34 mouse cellular contexts compared by ENCODE assay signal in genomic region chr12:72310818-72311217, GRCm38 (mm10).
"Had no signal": no experiment of that assay in that cellular context is flagged by ENCODE, and none has a peak within 500 bp of the region (broad histone marks: within the 10 kb centered on the region; RNA-seq: fewer than 3 reads in every experiment).

No protein-coding gene starts in this region.

- DNase-seq: heart, postnatal 10 days; heart, postnatal 14 days; heart, postnatal 36 days; heart, postnatal 4 days; kidney, adult 11 months; kidney, adult 18-20 months; kidney, adult 2 months; kidney, adult 8-10 months; kidney, adult 9 months; kidney, postnatal 10 days; kidney, postnatal 14 days; kidney, postnatal 25 days; kidney, postnatal 36 days; kidney, postnatal 4 days; layer of hippocampus, adult 9-11 months; layer of hippocampus, postnatal 36 days had no signal

- ATAC-seq: hindbrain, embryonic 16.5 days; hindbrain, postnatal 0 days; inflammation-experienced regulatory T-cells, adult 6 months; intestine, embryonic 15.5 days; intestine, embryonic 16.5 days; intestine, postnatal 0 days had no signal

- H3K4me3 ChIP-seq: heart, embryonic 12.5 days; heart, embryonic 13.5 days; heart, embryonic 15.5 days; hindbrain, embryonic 10.5 days; hindbrain, embryonic 12.5 days; hindbrain, embryonic 13.5 days; hindbrain, embryonic 15.5 days; intestine, embryonic 15.5 days; kidney, embryonic 15.5 days; layer of hippocampus, adult 2 months; left cerebral cortex, adult 2 months had no signal

- H3K27ac ChIP-seq: heart, embryonic 13.5 days; heart, embryonic 15.5 days; hindbrain, embryonic 10.5 days; hindbrain, embryonic 12.5 days; hindbrain, embryonic 13.5 days; hindbrain, embryonic 14.5 days; hindbrain, embryonic 15.5 days; hindbrain, postnatal 0 days; intestine, embryonic 15.5 days; kidney, embryonic 15.5 days; kidney, postnatal 0 days; layer of hippocampus, adult 2 months; left cerebral cortex, adult 2 months had no signal
